Comparison of ENCODE assay signal across 11 mouse cellular contexts in the genomic region with DNA sequence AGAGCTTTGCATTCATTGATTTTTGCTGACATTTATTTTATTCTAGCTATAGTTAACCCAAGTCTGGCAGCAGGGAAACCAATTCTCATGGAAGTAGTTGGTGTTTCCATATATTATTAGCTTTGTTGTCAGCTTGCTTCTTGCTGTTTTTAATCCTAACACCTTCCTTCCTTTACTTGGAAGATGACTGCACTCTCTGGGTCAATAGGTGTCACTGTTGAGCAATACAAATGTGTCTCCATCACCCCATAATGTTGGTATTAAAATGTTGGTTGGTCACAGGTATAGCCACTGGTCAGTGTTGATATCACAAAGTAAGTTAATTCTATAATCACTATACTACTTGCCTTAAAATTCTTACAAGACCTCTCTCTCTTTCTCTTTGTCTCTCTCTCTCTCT.
A peak's percentile ranks its signal among the peaks of the same experiment; 100 is the strongest.
DNase-seq lines count a peak whose midpoint lies in the region; ATAC-seq lines count a peak whose summit lies in the region.
"Had no signal": no experiment of that assay in that cellular context is flagged by ENCODE, and none has a peak within 500 bp of the region (broad histone marks: within the 10 kb centered on the region; RNA-seq: fewer than 3 reads in every experiment).

No protein-coding gene starts in this region.

- no peak overlapping the region for H3K4me2 ChIP-seq in liver, embryonic 12.5 days
- H3K4me2 ChIP-seq: embryonic facial prominence, embryonic 15.5 days had no signal

- no peaks in the 10 kb centered on the region for H3K27me3 ChIP-seq in liver, embryonic 12.5 days (replicated peaks)
- H3K27me3 ChIP-seq: embryonic facial prominence, embryonic 15.5 days; megakaryocyte, embryonic 14.5 days had no signal

- no peaks in the 10 kb centered on the region for H3K4me1 ChIP-seq in liver, embryonic 12.5 days
- H3K4me1 ChIP-seq: embryonic facial prominence, embryonic 15.5 days; megakaryocyte, embryonic 14.5 days had no signal

- H3K9me3 ChIP-seq in liver, embryonic 12.5 days (replicated peaks): no peaks in the 10 kb centered on the region
- H3K9me3 ChIP-seq: embryonic facial prominence, embryonic 15.5 days; megakaryocyte, embryonic 14.5 days had no signal

- no peak overlapping the region for H3K4me3 ChIP-seq in liver, embryonic 12.5 days
- H3K4me3 ChIP-seq: embryonic facial prominence, embryonic 15.5 days; megakaryocyte, embryonic 14.5 days had no signal

- no peak overlapping the region for H3K9ac ChIP-seq in liver, embryonic 12.5 days
- H3K9ac ChIP-seq: embryonic facial prominence, embryonic 15.5 days had no signal

- no peak for ATAC-seq in liver, embryonic 12.5 days

- DNase-seq in heart, postnatal 4 days: peak; percentile 9
- no peak for DNase-seq in heart, adult 9 months (ENCODE audit: low spot score in 2 of 2)
- DNase-seq in right cerebral cortex, adult 18-20 months: peak; percentile 5
- DNase-seq in right cerebral cortex, postnatal 10 days (ENCODE audit: low spot score in 2 of 2): no peak
- peak; percentile 64 for DNase-seq in NIH3T3 (ENCODE audit: low read depth)
- peak; percentile 79 for DNase-seq in naive thymus-derived CD4-positive, alpha-beta T cell, adult 2 months (ENCODE audit: low read depth)
- no peak for DNase-seq in spleen, postnatal 4 days (ENCODE audit: low spot score in 2 of 2)
- DNase-seq: adrenal gland, postnatal 10 days had no signal

- H3K27ac ChIP-seq in liver, embryonic 12.5 days: no peak overlapping the region
- H3K27ac ChIP-seq: embryonic facial prominence, embryonic 15.5 days had no signal

- H3K36me3 ChIP-seq in liver, embryonic 12.5 days: no peaks in the 10 kb centered on the region
- H3K36me3 ChIP-seq: embryonic facial prominence, embryonic 15.5 days had no signal

Comparison
In these comparisons a context has a peak if more than half of its experiments do, and no peak if none do; other contexts are left out.
1. DNase-seq: peak in heart, postnatal 4 days (single experiment), right cerebral cortex, adult 18-20 months (single experiment), NIH3T3 (single experiment) and naive thymus-derived CD4-positive, alpha-beta T cell, adult 2 months (single experiment); none in heart, adult 9 months (0 of 2), right cerebral cortex, postnatal 10 days (0 of 2) and spleen, postnatal 4 days (0 of 2).